Mouse (Mus musculus): ENCODE data around the gene Taar7b.

DNA sequence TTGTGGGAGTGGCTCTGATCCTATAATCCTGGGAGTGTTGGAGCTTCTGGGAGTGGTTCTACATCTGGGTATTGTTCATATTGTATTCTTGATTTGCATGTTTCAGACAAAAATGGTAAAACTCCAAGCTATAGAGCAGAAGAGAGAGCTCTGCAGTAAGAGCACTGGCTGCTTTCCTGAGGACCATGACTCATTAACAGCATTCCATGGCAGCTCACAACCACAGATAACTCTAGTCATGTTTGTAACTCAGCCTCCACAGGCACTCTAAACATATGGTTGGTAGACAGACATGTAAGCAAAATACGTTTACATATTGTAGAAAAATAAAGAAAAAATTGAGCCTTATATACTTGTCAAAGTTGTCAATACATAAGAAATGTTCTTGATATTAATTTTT lies 6.7 kb downstream of the Taar7b start:
- TF ChIP-seq CTCF (IDR thresholded peaks at IDR 0.05; ENCODE audit: borderline replicate concordance, control insufficient read depth, extremely low read depth, insufficient read depth, low read length, poor library complexity) (no peak), POLR2A (IDR thresholded peaks at IDR 0.05; ENCODE audit: control insufficient read depth, extremely low read depth, insufficient read depth, low read length, poor library complexity) (no peak)
